ENCODE assay signal across 8 mouse cellular contexts in the genomic region with DNA sequence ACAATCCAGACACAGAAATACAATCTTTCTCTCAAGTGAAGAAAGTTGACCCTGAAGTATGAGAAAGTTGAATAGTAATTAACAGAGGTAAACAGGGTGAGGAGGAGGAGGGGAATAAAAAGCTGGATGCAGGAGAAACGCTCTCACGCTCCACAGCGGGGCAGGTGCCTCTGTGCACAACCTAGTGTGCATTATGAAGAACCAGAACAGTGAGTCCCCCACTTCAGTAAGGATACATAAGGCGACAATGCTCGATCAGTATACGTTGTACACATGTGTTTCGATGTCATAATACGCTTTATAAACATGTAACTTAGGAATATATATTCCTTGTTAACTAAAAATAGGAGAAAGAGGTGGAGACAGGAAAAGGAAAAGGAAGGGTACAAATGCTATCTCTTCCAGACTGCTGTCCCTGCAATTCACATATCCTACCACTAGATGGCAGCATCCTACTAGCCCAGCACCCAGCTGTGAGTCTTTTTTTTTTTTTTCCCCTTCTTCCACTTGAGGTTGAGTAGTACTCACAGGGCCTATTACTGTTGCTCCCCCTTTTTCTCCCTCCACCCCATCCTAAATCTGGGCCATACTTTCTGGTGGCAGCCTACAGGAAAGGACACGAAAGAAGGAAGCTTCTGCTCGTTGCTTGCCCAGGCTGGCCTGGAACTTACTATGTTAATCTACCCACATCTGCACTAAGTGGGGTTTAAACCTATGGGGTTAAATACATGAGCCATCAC. TPM values are rescaled to one million over a fixed set of nuclear protein-coding genes. Genes with fewer than 3 reads are reported as not detected.
DNase-seq lines count a peak whose midpoint lies in the region; ATAC-seq and TF ChIP-seq lines count a peak whose summit lies in the region.

No protein-coding gene starts in this region.

- H3K9me3 ChIP-seq in intestine, embryonic 14.5 days (ENCODE audit: control insufficient read depth, low read length): no peaks in the 10 kb centered on the region
- no peaks in the 10 kb centered on the region for H3K9me3 ChIP-seq in liver, embryonic 14.5 days (ENCODE audit: control insufficient read depth, low read length)
- H3K9me3 ChIP-seq in neural tube, embryonic 15.5 days (replicated peaks): no peaks in the 10 kb centered on the region

- H3K4me3 ChIP-seq in intestine, embryonic 14.5 days (ENCODE audit: low read depth, low read length): no peak overlapping the region
- H3K4me3 ChIP-seq in liver, embryonic 14.5 days (ENCODE audit: insufficient read depth in 1 of 2, low read depth in 2 of 2, low read length in 2 of 2): no peak overlapping the region
- H3K4me3 ChIP-seq in neural tube, embryonic 15.5 days (replicated peaks): no peak overlapping the region

- no peaks in the 10 kb centered on the region for H3K27me3 ChIP-seq in intestine, embryonic 14.5 days (replicated peaks; ENCODE audit: control insufficient read depth, insufficient read depth, low read length)
- H3K27me3 ChIP-seq in liver, embryonic 14.5 days (ENCODE audit: control insufficient read depth, insufficient read depth, low read length): no peaks in the 10 kb centered on the region
- no peaks in the 10 kb centered on the region for H3K27me3 ChIP-seq in neural tube, embryonic 15.5 days (replicated peaks)

- ATAC-seq in intestine, embryonic 14.5 days (replicated peaks; ENCODE audit: low FRiP score, low TSS enrichment, low read depth): 0 out of 2 replicates have a peak, but pooled peaks have one; percentile 15
- ATAC-seq in liver, embryonic 14.5 days (ENCODE audit: insufficient read depth): 0 out of 2 replicates have a peak, but pooled peaks have one; percentile 21
- ATAC-seq in neural tube, embryonic 15.5 days (ENCODE audit: low FRiP score): peak; percentile 21; the same call in 1 of the 2 replicates

- intact Hi-C loops in left cerebral cortex, postnatal 4 days (cut with DNase I): no loop called here

- no peak overlapping the region for H3K9ac ChIP-seq in intestine, embryonic 14.5 days (ENCODE audit: low read length)
- H3K9ac ChIP-seq in liver, embryonic 14.5 days (replicated peaks): no peak overlapping the region
- H3K9ac ChIP-seq in neural tube, embryonic 15.5 days (replicated peaks): no peak overlapping the region

- peak; percentile 93 for TF ChIP-seq CTCF in liver, embryonic 14.5 days (IDR thresholded peaks at IDR 0.05; ENCODE audit: low read depth)

- H3K36me3 ChIP-seq in intestine, embryonic 14.5 days (ENCODE audit: control insufficient read depth, insufficient read depth, low read length): peaks cover 54% of the 10 kb centered on the region
- peaks cover 17% of the 10 kb centered on the region for H3K36me3 ChIP-seq in liver, embryonic 14.5 days (replicated peaks; ENCODE audit: control insufficient read depth, insufficient read depth, low read depth)
- peaks cover 14% of the 10 kb centered on the region; the same call in 1 of the 2 replicates for H3K36me3 ChIP-seq in neural tube, embryonic 15.5 days

- no peak overlapping the region for H3K4me2 ChIP-seq in intestine, embryonic 14.5 days (ENCODE audit: low read length)
- no peak overlapping the region for H3K4me2 ChIP-seq in liver, embryonic 14.5 days (ENCODE audit: low read depth)
- H3K4me2 ChIP-seq in neural tube, embryonic 15.5 days: no peak overlapping the region

- DNase-seq in urinary bladder, postnatal 25 days (ENCODE audit: low spot score): peak; percentile 13
- DNase-seq in urinary bladder, adult 2 months (ENCODE audit: low spot score): no peak
- peak; percentile 82 for DNase-seq in brain, adult 2 months (ENCODE audit: low read depth, low spot score)
- peak; percentile 38 to 46 for DNase-seq in frontal cortex, postnatal 36 days (ENCODE audit: low spot score in 2 of 2)
- DNase-seq in intestine, embryonic 14.5 days (ENCODE audit: low spot score): peak; percentile 58
- DNase-seq in liver, embryonic 14.5 days (ENCODE audit: low read depth in 3 of 3, low spot score in 3 of 3): peak; percentile 46 to 49 (median 47)
- DNase-seq in left cerebral cortex, postnatal 4 days: no peak

- no peaks in the 10 kb centered on the region for H3K4me1 ChIP-seq in intestine, embryonic 14.5 days (replicated peaks; ENCODE audit: control insufficient read depth, insufficient read depth, low read length)
- H3K4me1 ChIP-seq in liver, embryonic 14.5 days (replicated peaks; ENCODE audit: control insufficient read depth in 2 of 2, insufficient read depth in 2 of 2, low read length in 1 of 2): no peaks in the 10 kb centered on the region
- no peaks in the 10 kb centered on the region for H3K4me1 ChIP-seq in neural tube, embryonic 15.5 days

- WGBS in intestine, embryonic 14.5 days: 82% methylated on average over 10 of the region's 10 CpGs
- WGBS in liver, embryonic 14.5 days (ENCODE audit: insufficient replicate concordance): 69% methylated on average over 10 of the region's 10 CpGs
- WGBS in neural tube, embryonic 15.5 days: 77% methylated on average over 10 of the region's 10 CpGs

- H3K27ac ChIP-seq in intestine, embryonic 14.5 days (ENCODE audit: low read depth): no peak overlapping the region
- no peak overlapping the region for H3K27ac ChIP-seq in liver, embryonic 14.5 days
- no peak overlapping the region for H3K27ac ChIP-seq in neural tube, embryonic 15.5 days (replicated peaks)

- TF ChIP-seq EP300 in liver, embryonic 14.5 days (IDR thresholded peaks at IDR 0.05; ENCODE audit: low read depth): no peak

RNA-seq across cellular contexts. Expression of a gene that starts 47.7 kb away (rescaled TPM):
- polyA plus RNA-seq in urinary bladder, adult 2 months (2012; rRNA removed): 8.3 and 8.6 TPM in 2 replicates
- 15.2 and 16.7 TPM in 2 replicates for polyA plus RNA-seq in intestine, embryonic 14.5 days (2014; fragmentation: Nextera tagmentation; extraction: Ambion mirVana)
- 3.5 and 4.0 TPM in 2 replicates for polyA plus RNA-seq in liver, embryonic 14.5 days (2012; rRNA removed)
- polyA plus RNA-seq in liver, embryonic 14.5 days (2014; fragmentation: Nextera tagmentation; extraction: Ambion mirVana): 9.6 and 11.7 TPM in 2 replicates
- polyA plus RNA-seq in neural tube, embryonic 15.5 days (2015; fragmentation: Nextera tagmentation; extraction: Ambion mirVana): 3.9 and 6.0 TPM in 2 replicates
- total RNA-seq in left cerebral cortex, postnatal 4 days (2021): 10 to 100 TPM; 14.4 to 14.7 TPM

Comparison
In these comparisons a context has a peak if more than half of its experiments do, and no peak if none do; other contexts are left out.
1. DNase-seq: peak in urinary bladder, postnatal 25 days (single experiment), brain, adult 2 months (single experiment), frontal cortex, postnatal 36 days (2 of 2), intestine, embryonic 14.5 days (single experiment) and liver, embryonic 14.5 days (3 of 3); none in urinary bladder, adult 2 months (single experiment) and left cerebral cortex, postnatal 4 days (single experiment).
2. Peak in every context shown above with its lines, with median percentiles within 50 percentile points of each other: ATAC-seq.